Mouse (Mus musculus) thymus, adult 2 months (tissue): ENCODE measurements around the gene Poglut1. TPM values are rescaled to one million over a fixed set of nuclear protein-coding genes. Genes with fewer than 3 reads are reported as not detected.

Source experiments
- DNase-seq: peaks from one replicate; pipeline ENCODE4 v3.0.0; 2021
- H3K27ac ChIP-seq: fragments of 200-500 bp; 2 replicates; pipeline ENCODE4 v1.5.1; 2012; ENCODE audit warnings: low read length, control low read depth; ENCODE audit not compliant: control insufficient read depth, insufficient read depth
- H3K27me3 ChIP-seq: fragments of 200-500 bp; 2 replicates; pipeline ENCODE4 v1.6.1; 2012; ENCODE audit warnings: mild to moderate bottlenecking, low read length, moderate library complexity, mixed read lengths; ENCODE audit not compliant: control insufficient read depth, insufficient read depth
- H3K36me3 ChIP-seq: fragments of 200-500 bp; 2 replicates; pipeline ENCODE4 v1.6.1; 2012; ENCODE audit warnings: mild to moderate bottlenecking, low read length, moderate library complexity; ENCODE audit not compliant: control insufficient read depth, insufficient read depth
- H3K4me1 ChIP-seq: fragments of 200-500 bp; replicated peaks from 2 replicates; pipeline ENCODE4 v1.6.1; 2012; ENCODE audit warnings: low read length; ENCODE audit not compliant: control insufficient read depth, insufficient read depth
- H3K4me3 ChIP-seq: fragments of 200-500 bp; 2 replicates; pipeline ENCODE4 v1.5.1; 2012; ENCODE audit warnings: mild to moderate bottlenecking, low read length, control low read depth, moderate library complexity; ENCODE audit not compliant: control insufficient read depth, insufficient read depth
- CTCF ChIP-seq: fragments of 200-500 bp; IDR thresholded peaks from 2 replicates; pipeline ENCODE4 v1.5.1; 2012; ENCODE audit warnings: mild to moderate bottlenecking, control low read depth, low read length, moderate library complexity, borderline replicate concordance; ENCODE audit not compliant: control insufficient read depth, poor library complexity, insufficient read depth; ENCODE audit errors: extremely low read depth
- POLR2A ChIP-seq: fragments of 200-500 bp; IDR thresholded peaks from 2 replicates; pipeline ENCODE4 v1.6.1; 2012; ENCODE audit warnings: mild to moderate bottlenecking, low read length, control low read depth, moderate library complexity; ENCODE audit not compliant: control insufficient read depth, poor library complexity, insufficient read depth; ENCODE audit errors: extremely low read depth
- WGBS: fragments of 180-500 bp; shearing (Covaris S2); methylation state at CpG from one replicate; pipeline ENCODE4 v1.1.7; 2018; 5-methylcytosine and 5-hydroxymethylcytosine counted together
- polyA plus RNA-seq: library from polyadenylated mRNA; depleted of rRNA; stranded (reverse); fragments of >200 nt; gene quantifications from 2 replicates; pipeline ENCODE4 v1.2.3, GENCODE M21; 2012; rRNA removed

Gene Poglut1
- 27.6 and 34.8 TPM in 2 replicates for polyA plus RNA-seq

DNA sequence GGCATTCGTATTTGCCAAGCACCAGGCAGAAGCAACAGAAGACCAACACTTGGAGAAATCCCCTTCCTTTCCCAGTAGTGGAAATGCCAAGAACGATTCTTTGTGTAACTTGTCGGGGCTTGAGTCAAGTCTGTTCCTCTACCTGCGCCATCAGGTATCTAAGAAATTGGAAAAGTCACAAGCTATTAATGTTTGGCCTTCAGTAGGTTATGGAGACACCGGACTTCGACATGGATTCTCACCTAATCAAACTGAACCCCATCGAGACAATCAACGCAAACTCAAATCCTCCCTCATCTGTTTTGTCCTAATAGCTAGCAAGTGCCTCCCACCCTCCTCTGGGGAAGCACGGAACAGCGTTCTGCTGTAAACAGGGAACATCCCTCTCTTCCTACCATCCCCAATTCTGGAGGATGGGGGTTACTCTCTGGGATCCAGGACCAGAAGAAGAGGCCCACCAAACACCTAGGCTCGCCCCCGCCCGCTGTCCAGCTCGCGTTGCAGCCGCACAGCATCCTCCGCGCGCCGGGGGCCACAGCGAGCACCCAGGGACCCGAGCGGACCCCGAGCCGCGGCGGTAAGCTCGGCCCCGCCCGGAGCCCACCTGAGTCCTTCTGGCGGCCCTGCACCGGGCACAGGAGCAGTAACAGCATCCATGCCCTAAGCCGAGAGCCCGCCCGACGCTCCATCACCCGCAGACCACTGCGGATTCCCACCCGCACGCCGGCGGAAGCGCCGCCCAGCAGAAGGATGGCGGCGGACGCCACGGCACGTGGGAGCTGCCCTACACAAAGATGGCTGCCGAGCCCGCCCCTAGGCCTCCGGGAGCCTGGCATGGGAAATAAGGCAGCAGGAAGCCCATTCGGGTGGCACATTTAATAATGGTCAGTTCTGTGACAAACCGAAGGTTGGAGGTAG is at the start of gene Poglut1:
Gene Poglut1, minus strand, starts transcription at position 780 of the 918 bp plus-strand sequence.
- no peak within 1 kb of the TSS for H3K27ac ChIP-seq
- DNase-seq = peak; percentile 73
- WGBS = 5% methylated on average over 54 of the region's 54 CpGs

DNA sequence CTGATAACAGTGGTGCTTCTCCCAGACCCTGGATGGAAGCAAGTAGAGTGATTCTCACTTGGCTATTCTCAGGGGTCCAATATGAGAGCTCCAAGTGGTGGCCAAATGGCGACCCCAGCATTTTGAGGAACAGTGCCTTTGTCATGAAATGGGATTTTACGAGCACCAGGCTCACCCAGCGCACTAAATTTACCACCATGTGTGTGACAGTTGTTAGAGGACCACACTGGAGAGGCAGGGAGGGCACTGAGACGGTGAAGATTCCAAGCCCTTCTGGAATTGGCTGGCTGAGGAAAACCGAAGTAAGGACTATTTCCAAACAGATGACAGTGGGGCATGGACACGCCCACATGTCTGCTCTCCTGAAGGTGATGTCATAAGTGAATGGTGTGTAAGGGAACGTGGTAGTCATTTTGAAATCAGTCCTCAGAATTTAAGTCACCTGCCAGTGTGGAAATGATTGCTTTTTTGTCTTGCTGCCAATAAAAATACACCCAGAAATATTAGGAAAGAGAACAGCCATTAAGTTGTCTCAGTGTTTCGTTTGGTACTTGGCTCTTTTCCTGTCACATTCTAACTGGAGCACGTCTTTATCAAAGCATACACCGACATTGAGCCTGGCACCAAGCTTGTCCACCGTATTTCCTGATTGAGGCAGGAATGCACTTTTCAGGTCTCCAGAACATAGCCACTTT is 49.1 kb upstream of the Poglut1 start:
- 92% methylated on average over 11 of the region's 11 CpGs for WGBS
- H3K27ac ChIP-seq = no peak overlapping the region
- TF ChIP-seq CTCF (no peak), POLR2A (no peak)

More for the DNA sequence above, at the start of gene Poglut1:
- H3K4me1 ChIP-seq = peaks cover 8% of the 10 kb centered on the region
- H3K4me3 ChIP-seq = peak within 1 kb of the TSS; percentile 99
- H3K36me3 ChIP-seq = no peaks in the 10 kb centered on the region
- H3K27me3 ChIP-seq = no peaks in the 10 kb centered on the region
- TF ChIP-seq POLR2A = peak; percentile 71; the same call in 1 of the 2 replicates
- TF ChIP-seq CTCF = no peak

DNA sequence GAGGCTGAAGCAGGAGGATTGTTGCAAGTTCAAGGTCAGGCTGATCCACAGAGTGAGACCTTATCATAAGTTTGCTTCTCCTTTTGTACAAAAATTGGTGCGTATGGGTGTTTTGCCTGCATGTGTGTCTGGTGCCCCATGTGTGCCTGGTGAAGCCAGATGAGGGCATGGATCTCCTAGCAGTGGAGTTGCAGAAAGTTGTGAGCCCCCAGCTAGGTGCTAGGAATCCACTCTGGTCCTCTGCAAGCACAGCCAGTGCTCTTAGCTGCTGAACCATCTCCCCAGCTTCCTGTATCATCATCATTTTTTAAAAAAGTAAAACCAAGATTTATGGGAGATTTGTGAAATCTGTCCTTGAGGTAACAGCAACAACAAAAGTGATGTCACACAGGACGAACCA is 46.6 kb upstream of the Poglut1 start:
- no peak for DNase-seq
- Histone ChIP-seq H3K4me1 (no peaks in the 10 kb centered on the region), H3K27me3 (no peaks in the 10 kb centered on the region), H3K4me3 (no peak overlapping the region), H3K27ac (no peak overlapping the region), H3K36me3 (peaks cover 3% of the 10 kb centered on the region)
- TF ChIP-seq POLR2A (no peak), CTCF (no peak)
- 94% methylated on average over 2 of the region's 2 CpGs for WGBS

More for the DNA sequence above, 49.1 kb upstream of the Poglut1 start:
- Histone ChIP-seq H3K4me1 (no peaks in the 10 kb centered on the region), H3K27me3 (no peaks in the 10 kb centered on the region), H3K4me3 (no peak overlapping the region), H3K36me3 (no peaks in the 10 kb centered on the region)
- DNase-seq = no peak

DNA sequence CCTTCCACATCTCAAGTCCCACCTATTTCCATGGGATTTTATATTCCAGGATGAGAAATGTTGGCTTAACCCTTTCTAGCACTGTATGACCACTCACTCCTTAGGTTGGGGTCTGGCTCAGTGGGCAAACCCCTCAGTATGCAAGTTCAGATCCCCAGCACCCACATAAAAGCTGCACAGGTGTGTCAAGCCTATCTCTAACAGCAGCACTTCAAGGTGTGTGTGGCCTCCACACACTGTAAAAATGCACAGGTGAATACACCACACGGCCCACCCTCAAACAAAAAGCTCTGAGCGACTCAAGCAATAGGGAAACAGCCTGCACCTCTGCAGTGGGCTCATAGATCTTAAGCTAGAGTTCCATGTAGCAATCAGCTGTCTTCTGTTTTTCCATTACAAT is 46.0 kb upstream of the Poglut1 start:
- no peak for TF ChIP-seq POLR2A
- TF ChIP-seq CTCF = no peak
- WGBS = 71% methylated on average over 2 of the region's 2 CpGs
- Histone ChIP-seq H3K27ac (no peak overlapping the region), H3K4me1 (no peaks in the 10 kb centered on the region), H3K36me3 (peaks cover 7% of the 10 kb centered on the region), H3K4me3 (no peak overlapping the region), H3K27me3 (no peaks in the 10 kb centered on the region)
- DNase-seq = no peak

DNA sequence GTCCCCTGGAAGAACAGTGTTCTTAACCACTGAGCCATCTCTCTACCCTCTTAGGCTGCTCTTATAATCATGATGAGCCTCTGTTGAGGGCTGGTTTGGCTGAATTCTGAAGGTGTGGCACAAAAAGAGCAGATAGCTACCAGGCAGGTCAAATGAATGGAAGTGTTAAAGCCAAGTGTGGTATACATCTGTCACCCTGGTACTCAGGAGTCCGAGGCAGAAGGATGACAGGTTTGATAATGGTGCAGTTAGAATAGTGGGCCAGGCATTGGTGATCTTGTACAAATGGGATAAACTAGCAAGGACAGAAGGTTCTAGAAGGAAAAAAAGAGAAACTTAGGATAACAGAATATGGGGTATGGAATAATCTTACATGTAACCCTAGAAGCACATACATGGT is 44.4 kb upstream of the Poglut1 start:
- Histone ChIP-seq H3K36me3 (peaks cover 14% of the 10 kb centered on the region), H3K27ac (no peak overlapping the region), H3K27me3 (no peaks in the 10 kb centered on the region), H3K4me1 (no peaks in the 10 kb centered on the region), H3K4me3 (no peak overlapping the region)
- WGBS = 100% methylated on average over 1 of the region's 1 CpGs
- no peak for TF ChIP-seq CTCF
- TF ChIP-seq POLR2A = no peak
- no peak for DNase-seq

DNA sequence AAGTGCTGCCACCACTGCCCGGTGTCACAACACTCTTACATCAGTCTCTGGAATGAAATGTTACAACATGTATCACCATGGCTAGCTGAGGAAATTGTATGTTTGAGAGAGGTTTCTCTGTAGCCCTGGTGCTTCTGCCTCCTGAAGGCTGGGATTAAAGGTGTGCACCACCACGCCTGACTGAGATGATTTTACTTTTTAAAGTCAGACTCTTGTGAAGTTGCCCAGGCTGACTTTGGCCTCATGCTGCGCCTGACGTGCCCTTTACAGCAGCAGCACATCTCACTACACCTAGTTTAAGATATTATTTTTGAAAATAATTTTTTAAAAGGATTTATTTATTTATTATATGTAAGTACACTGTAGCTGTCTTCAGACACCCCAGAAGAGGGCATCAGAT is 42.9 kb upstream of the Poglut1 start:
- Histone ChIP-seq H3K4me3 (no peak overlapping the region), H3K36me3 (peaks cover 22% of the 10 kb centered on the region), H3K27ac (no peak overlapping the region), H3K27me3 (no peaks in the 10 kb centered on the region), H3K4me1 (no peaks in the 10 kb centered on the region)
- TF ChIP-seq POLR2A (no peak), CTCF (no peak)
- WGBS = 96% methylated on average over 4 of the region's 4 CpGs
- no peak for DNase-seq
